Mouse (Mus musculus) adrenal gland, adult 18-20 months (tissue): ENCODE data around the gene Wdr1. TPM values are rescaled to one million over a fixed set of nuclear protein-coding genes. Genes with fewer than 3 reads are reported as not detected.

ENCODE experiments used
- DNase-seq, 2 experiments: peaks; one replicate each; pipeline ENCODE4 v3.0.0; 2021 to 2022; ENCODE audit warnings: low spot score in 2 of 2
- total RNA-seq, 2 experiments: library from RNA; stranded (reverse); gene quantifications; 1 replicate in 1 of 2; 2 replicates in 1 of 2; pipeline ENCODE4 v1.2.3; 2021

Gene Wdr1
- total RNA-seq, 2 experiments from 2014 or later: 123 to 153 TPM

GRCm38 (mm10) chr5:38547375-38547774 is 15.6 kb downstream of the Wdr1 start:
- no peak for DNase-seq

- DNase-seq: no peak
Observed at GRCm38 (mm10) chr5:38544423-38545415, 18.3 kb downstream of the Wdr1 start.

GRCm38 (mm10) chr5:38543496-38544217 is 19.4 kb downstream of the Wdr1 start:
- no peak for DNase-seq

- DNase-seq: no peak
Observed at GRCm38 (mm10) chr5:38541728-38542127, 21.3 kb downstream of the Wdr1 start.

- DNase-seq: no peak
Observed at GRCm38 (mm10) chr5:38540898-38541297, 22.1 kb downstream of the Wdr1 start.

- DNase-seq: no peak
Observed at GRCm38 (mm10) chr5:38538508-38538907, 24.5 kb downstream of the Wdr1 start.

- DNase-seq: no peak
Observed at GRCm38 (mm10) chr5:38537845-38538244, 25.2 kb downstream of the Wdr1 start.

GRCm38 (mm10) chr5:38536822-38537221 is 26.2 kb downstream of the Wdr1 start:
- DNase-seq: no peak

GRCm38 (mm10) chr5:38532084-38532483 is 30.9 kb downstream of the Wdr1 start:
- no peak for DNase-seq

GRCm38 (mm10) chr5:38529724-38530428 is 33.1 kb downstream of the Wdr1 start:
- DNase-seq: no peak

- no peak for DNase-seq
Observed at GRCm38 (mm10) chr5:38522977-38523376, 40.0 kb downstream of the Wdr1 start.

- no peak for DNase-seq
Observed at GRCm38 (mm10) chr5:38520838-38521237, 42.2 kb downstream of the Wdr1 start.

- DNase-seq: no peak
Observed at GRCm38 (mm10) chr5:38516267-38516666, 46.8 kb downstream of the Wdr1 start.

- no peak for DNase-seq
Observed at GRCm38 (mm10) chr5:38512991-38513390, 50.0 kb downstream of the Wdr1 start.

GRCm38 (mm10) chr5:38509568-38509967 is 53.5 kb downstream of the Wdr1 start:
- DNase-seq: no peak

- no peak for DNase-seq
Observed at GRCm38 (mm10) chr5:38505435-38505765, 57.6 kb downstream of the Wdr1 start.

- no peak for DNase-seq
Observed at GRCm38 (mm10) chr5:38504747-38505434, 58.1 kb downstream of the Wdr1 start.

- no peak for DNase-seq
Observed at GRCm38 (mm10) chr5:38504116-38504515, 58.9 kb downstream of the Wdr1 start.

- no peak for DNase-seq
Observed at GRCm38 (mm10) chr5:38502992-38503391, 60.0 kb downstream of the Wdr1 start, which contains the start of gene Slc2a9. TSS of gene Slc2a9 (minus strand) at chr5:38503143.

GRCm38 (mm10) chr5:38500043-38500442 is 63.0 kb downstream of the Wdr1 start:
- no peak for DNase-seq

- DNase-seq: no peak
Observed at GRCm38 (mm10) chr5:38499316-38499811, 63.7 kb downstream of the Wdr1 start.
